Mouse (Mus musculus) gastrocnemius, adult 2 months (tissue): Measurements from ENCODE around the gene Rbx1. TPM values are rescaled to one million over a fixed set of nuclear protein-coding genes. Genes with fewer than 3 reads are reported as not detected.
"Not testable (repeated sequence)": the region's sequence is repeated elsewhere in the genome, so short reads cannot be mapped to it uniquely, and the experiment has no call there.

Source experiments
- DNase-seq: peaks from one replicate; pipeline ENCODE4 v3.0.0; 2022
- H3K27ac ChIP-seq: fragments of 200-600 bp; 2 replicates; pipeline ENCODE4 v1.8.1; 2022; ENCODE audit warnings: mild to moderate bottlenecking
- H3K4me3 ChIP-seq: fragments of 200-600 bp; 2 replicates; pipeline ENCODE4 v1.8.1; 2022; ENCODE audit warnings: mild to moderate bottlenecking, moderate library complexity
- CTCF ChIP-seq: fragments of 200-600 bp; IDR thresholded peaks from 2 replicates; pipeline ENCODE4 v1.8.1; 2022; ENCODE audit warnings: antibody characterized with exemption, mild to moderate bottlenecking, moderate library complexity
- intact Hi-C: fragments of 180-260 bp; cut with DNase I; formaldehyde crosslinking; loops from one replicate; pipeline ENCODE4 v1.15.1; 2025
- long read RNA-seq, 2 experiments: library from polyadenylated mRNA; stranded (forward); transcript quantifications; one replicate each; pipeline ENCODE4 v2.0.0; 2021
- total RNA-seq, 2 experiments: library from RNA; stranded (reverse); gene quantifications; 2 replicates each; pipeline ENCODE4 v1.2.3; 2021

The Rbx1 gene
- total RNA-seq = 100 to 1,000 TPM in 1 of 2 experiments, 10 to 100 TPM in 1; 89.4 to 110 TPM
- long read RNA-seq, experiment 1, transcript Rbx1-201 (5 exons, 1,675 nt) = major isoform, 203 of 211 reads
- long read RNA-seq, experiment 1, partial matches to known transcripts = 1 of 211 reads
- long read RNA-seq, experiment 1, other reads (novel, unspliced or antisense) = 2 of 211 reads
- long read RNA-seq, experiment 2, transcript Rbx1-203 (2 exons, 794 nt) = minor isoform, 12 of 205 reads
- long read RNA-seq, experiment 2, transcript Rbx1-201 (5 exons, 1,675 nt) = major isoform, 185 of 205 reads
- long read RNA-seq, experiment 2, partial matches to known transcripts = 2 of 205 reads
- long read RNA-seq, experiment 2, other reads (novel, unspliced or antisense) = 2 of 205 reads

DNA sequence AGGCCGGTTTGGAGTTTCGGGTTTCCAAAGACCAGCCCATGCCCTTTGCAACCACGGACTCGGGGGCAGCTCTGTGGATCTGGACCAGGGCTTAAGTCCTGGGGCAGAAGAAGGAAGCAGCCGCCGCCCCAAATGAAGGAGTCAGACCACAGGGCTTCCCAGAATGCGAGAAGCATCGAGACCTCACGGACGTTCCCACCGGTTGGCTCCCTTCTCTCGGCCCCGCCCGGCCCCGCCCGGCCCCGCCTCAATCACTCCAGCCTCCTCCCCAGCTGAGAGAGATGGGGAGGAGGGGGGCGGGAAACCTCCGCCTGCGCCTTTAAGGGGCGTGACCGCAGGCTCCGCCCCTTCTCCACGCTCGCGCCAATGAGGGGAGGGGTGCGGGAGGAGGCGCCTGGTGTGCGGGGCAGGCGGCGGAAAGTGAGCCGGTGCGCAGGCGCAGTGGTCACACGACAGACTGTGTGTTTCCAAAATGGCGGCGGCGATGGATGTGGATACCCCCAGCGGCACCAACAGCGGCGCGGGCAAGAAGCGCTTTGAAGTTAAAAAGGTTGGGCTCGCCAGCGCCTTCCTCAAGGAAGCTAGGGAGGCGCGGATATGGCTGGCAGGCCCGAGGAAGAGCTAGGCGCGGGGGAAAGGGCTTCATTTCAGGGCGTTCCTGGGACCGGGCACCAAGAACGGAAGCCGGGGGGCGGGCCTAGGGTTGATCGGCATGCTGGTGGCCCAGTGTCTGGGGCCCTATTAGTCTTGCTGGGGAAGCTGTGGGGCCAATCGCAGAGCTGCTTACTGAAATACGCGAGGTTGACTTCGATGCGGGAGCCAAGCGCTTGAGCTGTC lies at the start of gene Rbx1:
Gene Rbx1, plus strand, starts transcription at position 396 of the 837 bp plus-strand sequence.
- peak; percentile 100 for DNase-seq
- H3K27ac ChIP-seq = peak within 1 kb of the TSS; percentile 97
- peak within 1 kb of the TSS; percentile 76 for H3K4me3 ChIP-seq
- no peak for TF ChIP-seq CTCF
- intact Hi-C loops = loop anchor here (1.0 kb wide), 2 partner anchors 48 to 119 kb away; partner anchors contain the start of gene Ep300

DNA sequence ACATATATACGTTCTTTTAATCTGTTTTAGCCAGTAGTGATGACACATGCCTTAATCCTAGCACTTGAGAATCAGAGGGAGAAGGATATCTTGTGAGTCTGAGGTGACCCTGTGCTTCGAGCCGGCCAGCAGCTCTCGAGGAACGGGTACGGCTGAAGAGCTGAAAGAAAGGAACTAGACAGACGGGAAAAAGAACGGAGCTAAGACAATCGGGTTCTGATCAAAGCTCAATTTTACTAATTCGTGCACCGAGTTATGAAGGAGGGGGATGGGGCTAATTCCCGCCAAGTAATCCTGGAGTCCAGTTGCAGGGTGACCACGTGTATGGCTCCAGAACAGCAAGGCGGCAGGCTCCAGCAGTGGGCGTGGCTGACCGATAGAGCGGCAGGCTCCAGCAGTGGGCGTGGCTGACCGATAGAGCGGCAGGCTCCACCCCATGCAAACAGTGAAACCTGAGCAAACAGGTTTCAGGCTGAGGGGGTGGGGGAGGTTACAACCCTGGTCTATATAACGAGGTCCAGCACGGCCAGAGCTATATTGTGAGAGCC lies 49.3 kb upstream of the Rbx1 start:
- DNase-seq = peak; percentile 86
- Histone ChIP-seq H3K4me3 (peak overlapping the region; percentile 56), H3K27ac (peak overlapping the region; percentile 61; the same call in 1 of the 2 replicates)
- intact Hi-C loops = not testable (repeated sequence)

DNA sequence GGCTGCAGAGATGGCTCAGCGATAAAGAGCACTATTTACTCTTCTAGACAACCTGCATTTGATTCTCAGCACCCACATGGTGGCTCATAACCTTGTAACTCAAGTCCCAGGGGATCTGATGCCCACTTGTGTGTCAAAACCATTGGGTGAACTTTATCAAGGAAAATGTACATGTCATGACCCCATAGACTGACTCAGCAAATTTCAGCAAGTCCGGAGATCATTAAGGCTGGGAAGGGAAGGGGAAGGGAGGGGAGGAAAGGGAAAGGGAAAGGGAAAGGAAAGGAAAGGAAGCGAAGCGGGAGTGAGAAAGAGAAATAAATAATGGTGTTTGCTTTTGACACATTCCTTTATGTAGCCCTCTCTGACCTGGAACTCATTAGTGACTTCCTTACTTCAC lies 48.0 kb upstream of the Rbx1 start:
- Histone ChIP-seq H3K4me3 (no peak overlapping the region), H3K27ac (no peak overlapping the region)
- intact Hi-C loops = no loop called here
- DNase-seq = no peak
- no peak for TF ChIP-seq CTCF

DNA sequence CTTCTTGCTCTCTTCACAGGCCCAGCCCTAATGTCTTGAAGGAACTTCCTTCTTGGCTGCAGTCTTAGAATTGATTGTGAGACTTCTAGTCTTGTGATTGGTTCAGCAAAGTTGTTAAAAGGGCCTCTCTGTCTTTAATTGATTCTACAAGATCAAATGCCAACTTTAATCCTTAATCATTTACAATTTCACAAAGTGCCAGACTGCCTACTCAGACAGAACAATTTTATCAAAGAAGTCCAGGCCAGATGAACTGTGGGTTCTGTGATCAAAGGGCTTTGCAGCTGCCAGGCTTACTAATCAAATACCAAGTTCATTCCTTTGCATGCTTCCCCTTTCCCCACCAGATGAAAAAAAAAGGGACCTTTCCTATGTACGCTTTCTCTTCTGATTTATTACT lies 44.6 kb upstream of the Rbx1 start:
- intact Hi-C loops = no loop called here
- Histone ChIP-seq H3K27ac (peak overlapping the region; percentile 35; the same call in 1 of the 2 replicates), H3K4me3 (no peak overlapping the region)
- TF ChIP-seq CTCF = no peak
- no peak for DNase-seq

DNA sequence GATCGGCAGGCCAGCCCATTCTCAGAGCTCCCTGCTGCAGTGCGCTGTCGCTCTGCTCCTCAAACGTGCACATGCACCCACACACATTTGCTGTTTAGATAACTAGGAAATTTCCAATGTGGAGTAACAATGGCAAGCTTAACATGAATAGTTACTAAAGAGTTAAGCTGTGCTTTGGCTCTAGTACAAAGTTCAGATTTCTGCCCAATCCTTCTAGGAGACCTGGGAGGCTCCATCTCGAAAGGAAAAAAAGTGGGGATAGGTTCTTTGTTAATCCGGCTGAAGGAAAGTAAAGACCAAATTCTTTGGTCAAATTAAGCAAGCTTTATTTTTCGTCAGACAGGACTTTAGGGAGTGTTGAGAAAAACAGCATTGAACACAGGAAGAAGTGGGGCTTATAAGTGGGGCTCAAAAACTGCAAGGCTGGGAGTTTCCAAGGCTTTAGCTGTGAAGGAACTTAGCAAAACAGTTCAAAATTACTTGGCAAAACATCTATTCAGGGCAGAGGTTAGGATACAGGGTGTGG lies 43.9 kb upstream of the Rbx1 start:
- Histone ChIP-seq H3K27ac (peak overlapping the region; percentile 54), H3K4me3 (peak overlapping the region; percentile 1; the same call in 1 of the 2 replicates)
- intact Hi-C loops = no loop called here
- no peak for TF ChIP-seq CTCF
- no peak for DNase-seq

DNA sequence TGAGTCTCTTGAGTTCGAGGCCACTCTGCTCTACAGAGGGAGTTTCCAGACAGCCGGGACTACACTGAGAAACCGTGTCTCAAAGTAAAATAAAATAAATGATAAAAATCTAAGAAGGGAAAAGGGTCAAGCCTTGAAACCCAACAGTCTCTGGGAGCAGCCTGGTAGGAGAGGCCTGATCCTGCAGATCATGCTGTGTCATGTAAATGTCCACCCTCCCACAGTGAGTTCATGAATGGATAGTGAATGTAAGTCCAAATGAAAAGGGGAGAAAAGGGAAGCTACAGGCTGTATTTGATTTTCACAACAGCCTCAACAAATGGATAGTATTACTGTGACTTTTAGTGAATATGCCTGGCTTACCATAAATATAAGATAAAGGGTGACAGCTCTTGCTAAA lies 40.8 kb upstream of the Rbx1 start:
- intact Hi-C loops = no loop called here
- H3K27ac ChIP-seq = no peak overlapping the region
- H3K4me3 ChIP-seq = no peak overlapping the region
- TF ChIP-seq CTCF = no peak
- DNase-seq = no peak

DNA sequence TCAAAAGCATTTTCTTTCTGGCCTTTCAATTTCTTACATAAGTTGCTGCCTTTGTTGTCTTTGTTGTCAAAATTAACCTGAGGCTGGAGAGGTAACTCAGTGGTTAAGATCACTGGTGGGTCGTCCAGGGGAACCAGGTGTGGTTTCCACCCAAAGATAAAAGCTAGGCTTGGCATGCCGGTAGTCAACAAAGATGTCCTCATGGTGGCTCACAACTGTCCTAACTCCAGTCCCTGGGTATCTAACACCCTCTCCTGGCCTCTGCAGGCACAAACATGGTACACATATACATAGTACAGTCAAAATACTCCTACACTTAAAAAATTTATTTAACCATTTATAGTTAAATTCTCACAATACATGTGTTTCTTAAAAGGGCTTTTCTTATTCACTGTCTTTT lies 38.1 kb upstream of the Rbx1 start:
- intact Hi-C loops = no loop called here
- H3K4me3 ChIP-seq = no peak overlapping the region
- H3K27ac ChIP-seq = no peak overlapping the region
- no peak for TF ChIP-seq CTCF
- DNase-seq = no peak

DNA sequence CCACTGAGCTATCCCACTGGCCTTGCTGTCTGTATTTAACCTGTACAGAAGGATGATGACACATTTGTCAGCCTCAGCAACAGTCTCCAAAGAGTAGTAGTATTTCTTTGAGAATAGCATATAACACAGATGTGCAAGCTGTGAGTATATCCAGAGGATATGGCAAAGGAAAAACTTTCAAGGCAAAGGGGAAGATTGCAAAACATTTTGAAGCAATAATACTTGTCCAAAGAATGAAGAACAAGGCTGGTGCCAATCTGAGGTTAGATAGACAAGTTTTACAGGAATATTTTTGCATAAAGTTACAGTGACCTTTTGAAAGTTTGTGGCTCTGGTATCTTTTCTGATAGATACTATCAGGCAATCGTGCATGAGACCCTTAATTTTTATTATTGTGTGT lies 34.9 kb upstream of the Rbx1 start:
- intact Hi-C loops = no loop called here
- DNase-seq = no peak
- no peak for TF ChIP-seq CTCF
- H3K27ac ChIP-seq = no peak overlapping the region
- no peak overlapping the region for H3K4me3 ChIP-seq

DNA sequence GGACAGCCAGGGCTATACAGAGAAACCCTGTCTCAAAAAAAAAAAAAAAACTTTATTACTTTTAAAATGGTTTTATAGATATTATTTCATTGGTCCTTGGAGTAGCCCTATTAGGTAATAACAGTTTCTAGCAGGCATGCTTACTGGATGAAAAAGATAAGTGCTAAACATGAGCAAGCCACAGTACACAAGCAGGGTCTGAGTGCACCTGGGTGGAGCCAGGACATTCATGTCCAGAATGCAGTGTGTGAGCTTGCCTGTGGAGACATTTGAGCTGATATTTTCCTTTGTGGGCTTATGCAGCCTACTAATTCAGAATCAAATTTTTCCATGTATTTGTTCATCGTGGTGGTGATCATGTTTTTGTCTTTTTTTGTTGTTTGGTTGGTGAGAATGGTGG lies 27.8 kb upstream of the Rbx1 start:
- Histone ChIP-seq H3K4me3 (no peak overlapping the region), H3K27ac (no peak overlapping the region)
- DNase-seq = no peak
- no peak for TF ChIP-seq CTCF
- intact Hi-C loops = no loop called here

DNA sequence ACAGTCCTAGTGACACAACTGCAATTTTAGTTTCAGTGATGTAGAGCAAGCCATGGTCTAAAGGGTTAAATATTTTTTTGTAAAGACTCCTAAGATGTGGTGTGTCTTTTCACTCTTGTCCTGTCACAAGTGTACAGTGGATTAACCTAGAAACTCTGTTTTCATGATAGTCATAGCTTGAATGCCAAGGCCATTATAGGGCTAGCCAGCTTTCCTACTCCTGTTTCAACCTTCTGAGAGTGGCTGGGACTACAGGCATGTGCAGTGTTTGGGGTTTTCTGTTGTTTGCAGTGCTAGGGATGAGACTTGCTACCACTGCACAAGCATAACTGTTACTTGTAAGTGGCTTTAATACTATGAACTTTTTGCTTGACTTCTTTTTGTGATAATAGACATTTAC lies 26.9 kb upstream of the Rbx1 start:
- intact Hi-C loops = no loop called here

DNA sequence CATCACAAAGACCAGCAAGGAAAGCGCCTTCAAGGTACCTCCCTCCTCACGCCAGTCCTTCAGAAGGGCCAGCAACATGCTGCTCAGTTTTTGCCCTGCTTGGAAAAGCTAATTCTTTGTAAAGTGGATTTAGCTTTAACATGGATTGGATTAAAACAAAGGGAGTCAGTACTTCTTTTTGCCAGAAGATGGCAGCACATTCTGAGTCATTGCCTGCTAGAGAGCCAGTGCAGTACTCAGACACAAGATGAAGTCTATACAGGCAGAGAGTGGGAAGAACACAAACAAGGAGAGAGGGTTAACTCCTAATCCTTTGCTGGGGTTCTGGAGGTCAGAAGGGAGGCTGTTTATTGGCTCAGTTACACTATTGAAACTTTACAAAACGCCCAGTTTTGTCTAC lies 17.6 kb upstream of the Rbx1 start:
- intact Hi-C loops = loop anchor here (5.0 kb wide), 1 partner anchor 159 kb away; no protein-coding TSS in a partner anchor
- TF ChIP-seq CTCF = peak; percentile 94
- Histone ChIP-seq H3K4me3 (no peak overlapping the region), H3K27ac (no peak overlapping the region)
- peak; percentile 28 for DNase-seq

More for the DNA sequence above, 26.9 kb upstream of the Rbx1 start:
- TF ChIP-seq CTCF = no peak
- no peak for DNase-seq
- Histone ChIP-seq H3K27ac (no peak overlapping the region), H3K4me3 (no peak overlapping the region)

DNA sequence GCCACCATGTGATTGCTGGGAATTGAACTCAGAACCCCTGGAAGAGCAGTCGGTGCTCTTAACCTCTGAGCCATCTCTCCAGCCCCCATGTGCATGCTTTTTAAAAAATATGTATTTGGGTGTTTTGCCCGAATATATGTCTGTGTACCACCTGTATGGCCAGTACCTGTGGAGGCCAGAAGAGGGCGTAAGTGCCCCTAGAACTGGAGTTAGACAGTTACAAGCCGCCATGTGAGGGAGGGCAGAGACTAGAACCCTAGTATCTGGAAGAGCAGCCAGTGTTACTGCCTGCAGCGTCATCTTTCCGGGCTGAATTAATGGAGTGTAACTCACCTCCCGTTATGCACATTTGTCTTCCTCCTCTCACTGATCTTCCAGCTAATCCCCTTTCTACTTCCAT lies 4.6 kb upstream of the Rbx1 start:
- peak; percentile 7; the same call in 1 of the 2 replicates for TF ChIP-seq CTCF
- no peak for DNase-seq
- Histone ChIP-seq H3K27ac (no peak overlapping the region), H3K4me3 (no peak overlapping the region)
- intact Hi-C loops = no loop called here
